Mouse (Mus musculus) liver, postnatal 0 days (tissue): ENCODE measurements around the gene Tmtc4.

Experiments
- CTCF ChIP-seq: sonication (generic); IDR thresholded peaks from 2 replicates; pipeline ENCODE4 v1.5.1; 2016; ENCODE audit warnings: antibody characterized with exemption, low read depth
- EP300 ChIP-seq: IDR thresholded peaks from 2 replicates; pipeline ENCODE4 v1.6.1; 2016; ENCODE audit warnings: antibody characterized with exemption, low read depth, mild to moderate bottlenecking

DNA sequence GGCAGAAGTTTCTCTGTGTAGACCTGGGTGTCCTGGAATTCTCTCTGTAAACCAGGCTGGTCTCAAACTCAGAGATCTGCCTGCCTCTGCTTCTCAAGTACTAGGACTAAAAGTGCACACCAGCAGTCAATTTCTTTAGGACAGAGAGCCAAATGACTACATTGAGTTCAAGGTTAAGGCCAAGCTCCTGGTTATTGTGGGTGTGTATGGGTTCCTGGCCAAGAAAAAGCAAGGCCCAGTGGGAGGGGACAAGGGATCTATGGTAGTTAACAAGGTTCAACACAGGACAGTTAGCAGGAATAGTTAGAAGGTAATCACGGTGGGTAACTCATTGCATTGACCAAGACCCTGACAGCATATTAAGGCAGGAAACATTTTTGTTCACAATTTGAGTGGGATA lies 78.8 kb downstream of the Tmtc4 start:
- no peak for TF ChIP-seq EP300
- no peak for TF ChIP-seq CTCF
